Mouse (Mus musculus) lung, adult 2 months (tissue): ENCODE data around the gene Cnga3. TPM values are rescaled to one million over a fixed set of nuclear protein-coding genes. Genes with fewer than 3 reads are reported as not detected.

ENCODE experiments used
- DNase-seq: peaks from one replicate; pipeline ENCODE4 v3.0.0; 2022
- H3K4me1 ChIP-seq: fragments of 200-500 bp; 2 replicates; pipeline ENCODE4 v1.6.1; 2011; ENCODE audit warnings: low read length; ENCODE audit not compliant: control insufficient read depth, insufficient read depth
- H3K4me3 ChIP-seq: fragments of 200-500 bp; replicated peaks from 2 replicates; pipeline ENCODE3; 2011; ENCODE audit warnings: low read depth, mild to moderate bottlenecking, control low read depth, low read length; ENCODE audit errors: extremely low read depth
- CTCF ChIP-seq: fragments of 200-500 bp; IDR thresholded peaks from 2 replicates; pipeline ENCODE4 v1.5.1; 2011; ENCODE audit warnings: mild to moderate bottlenecking, low read length, control low read depth; ENCODE audit not compliant: insufficient read depth
- POLR2A ChIP-seq: fragments of 200-500 bp; IDR thresholded peaks from 2 replicates; pipeline ENCODE4 v1.6.1; 2011; ENCODE audit warnings: low read depth, mild to moderate bottlenecking, control low read depth, low read length, borderline replicate concordance; ENCODE audit errors: extremely low read depth
- WGBS: fragments of 180-500 bp; shearing (Covaris S2); methylation state at CpG from one replicate; pipeline ENCODE4 v1.1.7; 2018; 5-methylcytosine and 5-hydroxymethylcytosine counted together
- polyA plus RNA-seq: library from polyadenylated mRNA; depleted of rRNA; stranded (reverse); fragments of >200 nt; gene quantifications from 2 replicates; pipeline ENCODE4 v1.2.3, GENCODE M21; 2012; rRNA removed

Gene Cnga3
- polyA plus RNA-seq, 1 experiment = 0.05 TPM

DNA sequence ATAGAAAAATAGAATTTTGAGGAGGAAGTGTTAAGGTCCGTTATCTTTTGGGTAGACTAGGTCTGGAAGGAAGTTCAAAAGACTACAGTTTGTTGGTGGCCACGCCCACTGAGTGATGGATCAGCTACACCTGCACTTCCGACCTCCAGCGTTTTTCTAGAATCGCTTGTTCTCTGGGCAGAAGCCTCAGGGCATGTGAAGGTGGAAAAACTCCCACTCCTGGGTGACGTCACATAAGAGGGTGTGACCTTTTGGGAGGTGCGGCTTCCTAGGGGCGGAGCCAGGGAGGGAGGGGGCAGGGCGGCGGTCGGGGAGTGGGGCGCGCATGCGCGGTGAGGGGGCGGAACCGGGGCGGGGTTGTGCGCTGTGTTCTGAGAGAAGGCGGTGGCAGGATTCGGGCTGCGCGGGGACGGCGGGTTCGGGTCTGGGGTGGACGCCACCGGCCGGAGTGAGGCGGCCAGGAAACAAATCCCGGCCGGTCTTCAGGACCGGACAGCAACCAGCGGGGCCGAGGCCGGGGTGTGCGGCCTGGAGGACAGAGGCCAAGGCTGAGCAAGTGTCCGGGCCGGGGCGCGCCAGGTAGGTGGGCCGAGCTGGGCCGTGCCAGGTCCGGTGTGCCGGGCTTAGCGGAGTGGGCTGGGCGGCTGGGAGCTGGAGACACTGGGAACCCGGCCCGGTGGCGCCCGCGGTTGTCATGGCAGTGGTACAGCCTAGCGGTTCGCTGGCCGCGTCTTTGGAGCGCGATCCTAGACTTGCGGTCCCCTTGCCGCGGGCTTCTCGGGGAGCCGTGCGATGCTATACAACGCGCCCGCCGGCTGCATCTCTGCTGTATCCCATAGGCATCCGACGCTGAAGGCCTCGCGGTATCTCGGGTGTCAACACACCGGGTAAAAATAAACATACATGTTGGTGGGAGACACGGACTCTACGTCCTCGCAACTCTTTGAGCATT, 85.6 kb downstream of the Cnga3 start, which contains the start of gene Inpp4a:
TSS of gene Inpp4a (plus strand) at position 326 of the 952 bp plus-strand sequence.
- TF ChIP-seq POLR2A = peak; percentile 73; the same call in 1 of the 2 replicates
- TF ChIP-seq CTCF = no peak
- DNase-seq = peak; percentile 92
- Histone ChIP-seq H3K4me1 (peaks cover 3% of the 10 kb centered on the region; the same call in 1 of the 2 replicates), H3K4me3 (peak within 1 kb of the TSS; percentile 83)
- under 1% methylated on average over 77 of the region's 77 CpGs for WGBS

DNA sequence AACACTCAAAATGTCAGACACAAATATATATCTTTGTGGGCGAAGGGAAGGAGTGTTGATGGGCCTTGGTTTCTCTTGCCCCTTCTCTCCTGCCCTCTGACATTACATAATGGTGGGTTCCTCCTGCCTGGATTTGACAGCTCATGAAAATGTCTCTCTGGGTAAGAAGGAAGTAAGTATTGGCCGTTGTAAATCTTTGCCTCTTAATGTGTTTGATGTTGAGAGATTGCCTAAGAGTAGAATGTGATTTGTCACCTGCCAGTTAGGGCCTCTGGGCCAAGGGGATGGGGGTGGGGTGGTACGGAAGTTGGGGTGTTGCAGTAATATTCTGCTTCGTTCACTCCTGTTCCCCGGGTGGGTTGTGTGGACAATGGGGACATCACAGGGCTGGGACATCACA, 86.4 kb downstream of the Cnga3 start:
- peak; percentile 40 for DNase-seq
- 25% methylated on average over 5 of the region's 5 CpGs for WGBS
- TF ChIP-seq POLR2A (no peak), CTCF (no peak)
- H3K4me1 ChIP-seq = peaks cover 3% of the 10 kb centered on the region; the same call in 1 of the 2 replicates
- H3K4me3 ChIP-seq = peak overlapping the region; percentile 83

DNA sequence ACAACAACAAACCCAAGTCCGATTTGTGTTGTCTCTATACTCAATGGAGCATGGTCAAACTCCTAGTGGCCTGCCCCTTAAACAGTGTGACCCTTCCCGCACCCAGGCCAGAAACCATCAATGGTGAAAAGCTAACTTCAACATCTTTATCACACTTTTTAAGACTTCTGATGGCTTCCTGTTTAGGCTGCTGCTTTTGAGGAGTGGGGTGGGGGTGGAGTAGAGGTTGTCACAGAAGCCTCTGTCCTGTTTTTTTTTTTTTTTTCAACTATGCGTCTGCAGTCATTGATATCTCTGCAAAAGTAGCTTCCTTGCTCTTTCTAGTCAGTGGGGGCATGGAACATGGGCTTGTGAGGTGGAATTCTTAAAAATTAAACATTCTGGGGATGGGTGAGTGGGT, 88.6 kb downstream of the Cnga3 start:
- TF ChIP-seq POLR2A (no peak), CTCF (no peak)
- Histone ChIP-seq H3K4me3 (no peak overlapping the region), H3K4me1 (peaks cover 6% of the 10 kb centered on the region)
- WGBS = 75% methylated on average over 3 of the region's 3 CpGs
- no peak for DNase-seq

DNA sequence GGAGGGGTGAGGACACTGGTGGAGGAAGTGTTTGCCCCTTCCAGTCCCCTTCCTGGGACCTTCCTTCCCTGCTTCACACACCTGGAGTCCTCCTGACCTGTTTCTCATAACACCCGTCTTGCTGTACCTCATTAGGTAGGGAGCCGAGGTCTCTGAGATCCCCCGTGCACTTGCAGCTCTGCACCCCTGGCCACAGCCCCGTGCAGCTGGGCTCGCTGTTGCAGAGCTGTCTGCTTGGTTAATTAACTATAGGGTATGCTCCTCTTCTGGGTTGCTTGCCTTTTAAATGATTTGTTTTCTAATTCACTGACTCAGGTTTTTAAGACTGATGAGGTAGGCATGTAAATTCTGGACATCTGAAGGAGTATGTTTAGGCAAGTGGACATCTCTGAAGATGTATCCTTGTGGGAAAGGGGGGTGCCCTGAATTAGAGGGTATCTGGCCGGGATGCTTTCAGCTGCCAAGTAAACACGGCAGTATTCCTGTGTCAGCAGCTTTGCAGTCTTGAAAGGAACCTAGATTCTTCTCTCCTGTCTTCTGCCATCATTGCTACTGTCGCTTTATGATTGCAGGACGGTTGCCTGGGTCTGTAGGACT, 91.6 kb downstream of the Cnga3 start:
- H3K4me3 ChIP-seq = no peak overlapping the region
- peaks cover 14% of the 10 kb centered on the region for H3K4me1 ChIP-seq
- WGBS = 73% methylated on average over 9 of the region's 9 CpGs
- DNase-seq = no peak
- no peak for TF ChIP-seq CTCF
- no peak for TF ChIP-seq POLR2A

DNA sequence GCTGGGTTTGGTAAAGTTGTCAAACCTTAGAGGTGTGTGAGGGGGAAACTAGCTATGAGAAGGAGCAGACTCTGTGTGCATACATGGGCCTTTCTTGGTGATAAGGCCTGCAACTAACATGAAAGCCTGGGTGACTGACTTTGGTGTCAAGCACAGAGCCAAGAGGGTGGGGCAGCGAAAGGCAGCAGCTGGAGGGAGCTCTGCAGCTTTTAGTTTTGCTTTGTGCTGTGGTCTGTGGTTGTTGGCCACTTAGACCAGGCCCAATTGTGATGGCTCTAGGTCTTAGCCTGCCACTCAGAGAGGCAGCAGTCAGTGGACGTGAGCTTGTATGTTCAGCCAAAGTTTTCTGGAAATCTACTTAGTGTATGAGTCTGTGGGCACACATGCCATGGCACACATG, 93.4 kb downstream of the Cnga3 start:
- DNase-seq = no peak
- TF ChIP-seq CTCF (no peak), POLR2A (no peak)

DNA sequence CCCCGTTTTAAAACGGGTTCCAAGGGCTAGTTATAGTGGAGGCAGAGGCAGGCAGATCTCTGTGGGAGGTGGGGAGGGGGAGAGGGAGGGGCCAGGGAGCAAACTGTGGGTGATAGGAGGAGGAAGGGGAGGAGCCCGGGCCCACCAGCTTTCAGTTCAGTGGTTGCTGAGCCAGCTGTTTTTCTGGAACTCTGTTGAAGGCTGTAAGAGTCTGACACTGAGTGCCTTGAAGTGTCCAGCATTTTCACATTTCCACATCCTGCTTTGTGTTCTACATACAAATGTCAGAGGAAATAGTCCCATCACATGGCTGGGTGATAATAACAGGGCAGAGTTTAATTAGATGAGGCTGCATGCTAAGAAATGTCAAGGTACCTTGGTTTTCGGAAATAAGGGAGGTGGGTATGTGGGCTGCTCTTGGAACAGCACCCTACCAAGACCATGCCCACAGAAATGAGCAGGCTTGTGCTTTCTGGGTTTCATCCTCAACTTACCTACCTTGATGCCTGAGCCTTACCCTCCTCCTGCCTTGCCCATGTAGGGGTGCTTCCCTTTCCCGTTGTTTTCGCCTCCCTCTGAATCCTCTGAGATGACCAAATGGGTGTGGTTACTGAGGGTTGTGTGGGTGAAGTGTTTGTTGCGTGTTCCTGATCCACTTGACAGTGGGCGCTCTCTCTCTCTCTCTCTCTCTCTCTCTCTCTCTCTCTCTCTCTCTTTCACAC, 93.9 kb downstream of the Cnga3 start:
- 69% methylated on average over 8 of the region's 8 CpGs for WGBS
- no peak for DNase-seq
- Histone ChIP-seq H3K4me3 (no peak overlapping the region), H3K4me1 (peaks cover 20% of the 10 kb centered on the region)
- no peak for TF ChIP-seq POLR2A
- TF ChIP-seq CTCF = no peak

More for the DNA sequence above, 93.4 kb downstream of the Cnga3 start:
- Histone ChIP-seq H3K4me1 (peaks cover 16% of the 10 kb centered on the region), H3K4me3 (no peak overlapping the region)
- WGBS = 67% methylated on average over 2 of the region's 2 CpGs

DNA sequence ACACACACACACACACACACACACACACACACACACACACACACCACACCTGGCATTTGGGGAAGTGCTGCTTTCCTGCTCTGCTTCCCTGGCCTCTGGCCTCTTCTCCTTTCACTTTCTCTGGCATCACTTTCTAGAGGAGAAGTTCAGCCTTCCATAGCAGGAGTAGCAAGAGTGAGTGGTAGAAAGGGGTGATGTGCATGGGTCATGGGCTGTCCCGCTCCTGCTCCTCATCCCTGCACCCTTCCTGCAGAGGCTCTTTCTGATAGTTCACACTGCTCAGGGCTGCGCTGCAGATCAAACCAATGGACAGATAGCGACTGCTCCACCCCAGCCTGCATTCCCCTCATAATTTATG, 94.5 kb downstream of the Cnga3 start:
- DNase-seq = no peak
- 80% methylated on average over 3 of the region's 3 CpGs for WGBS
- TF ChIP-seq POLR2A = no peak
- TF ChIP-seq CTCF = no peak
- Histone ChIP-seq H3K4me1 (peaks cover 20% of the 10 kb centered on the region), H3K4me3 (no peak overlapping the region)

DNA sequence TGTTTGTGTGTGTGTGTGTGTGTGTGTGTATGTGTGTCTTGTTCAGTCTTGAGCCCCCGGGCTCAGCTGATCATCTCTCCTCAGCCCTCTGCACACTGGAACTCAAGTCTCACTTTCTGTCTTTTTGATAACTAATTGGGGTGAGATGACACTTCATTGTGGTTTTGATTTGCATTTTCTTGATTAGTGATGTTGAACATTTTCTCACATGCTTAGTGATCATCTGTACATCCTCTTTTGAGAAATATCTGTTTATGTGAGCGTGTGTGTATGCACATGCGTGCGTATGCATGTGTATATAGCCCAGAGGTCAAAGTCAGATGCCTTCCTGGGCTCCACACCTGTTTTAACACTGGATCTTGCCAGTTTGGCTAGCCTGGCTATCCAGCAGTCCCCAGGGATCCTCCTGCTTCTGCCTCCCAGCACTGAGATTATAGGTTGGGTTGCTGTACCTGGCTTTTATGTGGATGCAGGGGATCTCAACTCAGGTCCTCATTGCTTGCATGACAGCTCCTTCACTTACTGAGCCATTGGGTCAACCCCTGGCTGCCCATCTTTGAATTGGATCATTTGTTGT, 95.8 kb downstream of the Cnga3 start:
- peaks cover 25% of the 10 kb centered on the region for H3K4me1 ChIP-seq
- 88% methylated on average over 4 of the region's 4 CpGs for WGBS
- DNase-seq = no peak
- TF ChIP-seq CTCF (no peak), POLR2A (no peak)
- no peak overlapping the region for H3K4me3 ChIP-seq

Other genes with a start within 250 kb of the Cnga3 start
- 1.9 and 2.4 TPM in 2 replicates for gene Vwa3b, start 187.8 kb upstream of the Cnga3 start, polyA plus RNA-seq
- gene Inpp4a, start 85.4 kb downstream of the Cnga3 start, polyA plus RNA-seq = 21.6 and 24.7 TPM in 2 replicates
- gene Coa5, start 215.7 kb downstream of the Cnga3 start, polyA plus RNA-seq = 27.0 and 45.0 TPM in 2 replicates
- gene Unc50, start 215.7 kb downstream of the Cnga3 start, polyA plus RNA-seq = 56.0 and 58.6 TPM in 2 replicates